ENCODE assay signal across 10 mouse cellular contexts in genomic region chr16:17474091-17474490, GRCm38 (mm10). TPM values are rescaled to one million over a fixed set of nuclear protein-coding genes. Genes with fewer than 3 reads are reported as not detected.
A peak's percentile ranks its signal among the peaks of the same experiment; 100 is the strongest.
DNase-seq lines count a peak whose midpoint lies in the region; ATAC-seq and TF ChIP-seq lines count a peak whose summit lies in the region.
"Had no signal": no experiment of that assay in that cellular context is flagged by ENCODE, and none has a peak within 500 bp of the region (broad histone marks: within the 10 kb centered on the region; RNA-seq: fewer than 3 reads in every experiment).

No protein-coding gene starts in this region.

- no peak overlapping the region for H3K4me3 ChIP-seq in hindbrain, postnatal 0 days (ENCODE audit: low read length)
- H3K4me3 ChIP-seq in hindbrain, embryonic 16.5 days (ENCODE audit: low read length): no peak overlapping the region
- H3K4me3 ChIP-seq in embryonic facial prominence, embryonic 11.5 days (ENCODE audit: low read depth, low read length): no peak overlapping the region
- H3K4me3 ChIP-seq in midbrain, embryonic 15.5 days: no peak overlapping the region
- H3K4me3 ChIP-seq: embryonic facial prominence, embryonic 15.5 days; limb, embryonic 13.5 days had no signal

- POLR2A ChIA-PET in Patski (lab: Charles Lee): interaction anchor here (0.8 to 1.9 kb wide), 2 partner anchors 22 to 55 kb away, joined by 3 to 8 read pairs; partner anchors contain the start of gene Crkl

- no peak overlapping the region for H3K4me2 ChIP-seq in hindbrain, postnatal 0 days (ENCODE audit: low read depth, low read length)
- H3K4me2 ChIP-seq in hindbrain, embryonic 16.5 days (ENCODE audit: low read length): no peak overlapping the region
- no peak overlapping the region for H3K4me2 ChIP-seq in embryonic facial prominence, embryonic 11.5 days (ENCODE audit: low read depth, low read length)
- H3K4me2 ChIP-seq in midbrain, embryonic 15.5 days: no peak overlapping the region
- H3K4me2 ChIP-seq: embryonic facial prominence, embryonic 15.5 days; limb, embryonic 13.5 days had no signal

- no peaks in the 10 kb centered on the region for H3K9me3 ChIP-seq in hindbrain, postnatal 0 days (ENCODE audit: low read length)
- H3K9me3 ChIP-seq in hindbrain, embryonic 16.5 days (ENCODE audit: control insufficient read depth, low read length): no peaks in the 10 kb centered on the region
- H3K9me3 ChIP-seq in embryonic facial prominence, embryonic 11.5 days (replicated peaks; ENCODE audit: control insufficient read depth, low read length): no peaks in the 10 kb centered on the region
- no peaks in the 10 kb centered on the region for H3K9me3 ChIP-seq in midbrain, embryonic 15.5 days
- H3K9me3 ChIP-seq: embryonic facial prominence, embryonic 15.5 days; limb, embryonic 13.5 days had no signal

- no peak for ATAC-seq in hindbrain, postnatal 0 days
- ATAC-seq in hindbrain, embryonic 16.5 days: no peak
- ATAC-seq in Patski: no peak
- no peak for ATAC-seq in embryonic facial prominence, embryonic 11.5 days (replicated peaks; ENCODE audit: insufficient number of reproducible peaks, low FRiP score, low TSS enrichment, low read depth)
- ATAC-seq in megakaryocyte progenitor cell, adult 5-6 weeks (replicated peaks; ENCODE audit: poor library complexity): peak; percentile 59
- no peak for ATAC-seq in midbrain, embryonic 15.5 days (replicated peaks)

- no peak overlapping the region for H3K9ac ChIP-seq in hindbrain, postnatal 0 days (replicated peaks; ENCODE audit: low read length)
- H3K9ac ChIP-seq in hindbrain, embryonic 16.5 days (ENCODE audit: low read depth, low read length): no peak overlapping the region
- no peak overlapping the region for H3K9ac ChIP-seq in embryonic facial prominence, embryonic 11.5 days (replicated peaks; ENCODE audit: low read length)
- no peak overlapping the region for H3K9ac ChIP-seq in midbrain, embryonic 15.5 days
- H3K9ac ChIP-seq: embryonic facial prominence, embryonic 15.5 days; limb, embryonic 13.5 days had no signal

- H3K27me3 ChIP-seq in hindbrain, postnatal 0 days (ENCODE audit: insufficient read depth, low read length): no peaks in the 10 kb centered on the region
- no peaks in the 10 kb centered on the region for H3K27me3 ChIP-seq in hindbrain, embryonic 16.5 days (replicated peaks; ENCODE audit: control insufficient read depth, insufficient read depth, low read length)
- no peaks in the 10 kb centered on the region for H3K27me3 ChIP-seq in Patski
- H3K27me3 ChIP-seq in embryonic facial prominence, embryonic 11.5 days (ENCODE audit: control insufficient read depth, insufficient read depth, low read length): no peaks in the 10 kb centered on the region
- no peaks in the 10 kb centered on the region for H3K27me3 ChIP-seq in midbrain, embryonic 15.5 days (replicated peaks)
- H3K27me3 ChIP-seq: embryonic facial prominence, embryonic 15.5 days; limb, embryonic 13.5 days had no signal

- CTCF ChIA-PET in Patski (lab: Charles Lee): interaction anchor here (0.8 to 5.2 kb wide), 14 partner anchors 10 to 80 kb away, joined by 3 to 23 read pairs (median 4); partner anchors contain the start of genes Aifm3 and Lztr1

- in situ Hi-C loops in Patski (cut with MboI; ENCODE audit: low pct_unique_long_range_greater_than_20kb): no loop called here

- H3K4me1 ChIP-seq in hindbrain, postnatal 0 days (ENCODE audit: insufficient read depth, low read length): no peaks in the 10 kb centered on the region
- H3K4me1 ChIP-seq in hindbrain, embryonic 16.5 days (ENCODE audit: control insufficient read depth, insufficient read depth, low read depth, low read length): peaks cover 4% of the 10 kb centered on the region; the same call in 1 of the 2 replicates
- H3K4me1 ChIP-seq in embryonic facial prominence, embryonic 11.5 days (ENCODE audit: control insufficient read depth, insufficient read depth, low read length): no peaks in the 10 kb centered on the region; the same call in 1 of the 2 replicates
- peaks cover 22% of the 10 kb centered on the region for H3K4me1 ChIP-seq in midbrain, embryonic 15.5 days
- H3K4me1 ChIP-seq: limb, embryonic 13.5 days had no signal

- H3K27ac ChIP-seq in hindbrain, postnatal 0 days: no peak overlapping the region
- no peak overlapping the region for H3K27ac ChIP-seq in hindbrain, embryonic 16.5 days (ENCODE audit: low read depth, low read length)
- H3K27ac ChIP-seq in embryonic facial prominence, embryonic 11.5 days (replicated peaks; ENCODE audit: low read depth, low read length): no peak overlapping the region
- H3K27ac ChIP-seq in midbrain, embryonic 15.5 days: no peak overlapping the region
- H3K27ac ChIP-seq: embryonic facial prominence, embryonic 15.5 days; limb, embryonic 13.5 days had no signal

- peaks cover 6% of the 10 kb centered on the region; the same call in 1 of the 2 replicates for H3K36me3 ChIP-seq in hindbrain, postnatal 0 days (ENCODE audit: insufficient read depth, low read length)
- H3K36me3 ChIP-seq in hindbrain, embryonic 16.5 days (ENCODE audit: control insufficient read depth, insufficient read depth, low read length): no peaks in the 10 kb centered on the region
- H3K36me3 ChIP-seq in embryonic facial prominence, embryonic 11.5 days (replicated peaks; ENCODE audit: control insufficient read depth, insufficient read depth, low read depth, low read length): no peaks in the 10 kb centered on the region; the same call in 1 of the 2 replicates
- H3K36me3 ChIP-seq in midbrain, embryonic 15.5 days (replicated peaks): peaks cover 5% of the 10 kb centered on the region; the same call in 1 of the 2 replicates

- DNase-seq in hindbrain, postnatal 0 days (ENCODE audit: low spot score): peak; percentile 60
- DNase-seq in CD4-positive helper T cell, adult 2 months (ENCODE audit: low read depth, low spot score): peak; percentile 33
- no peak for DNase-seq in Patski (ENCODE audit: low read depth, low spot score)
- DNase-seq in embryonic facial prominence, embryonic 11.5 days (ENCODE audit: low spot score): peak; percentile 33
- no peak for DNase-seq in urinary bladder, postnatal 25 days (ENCODE audit: low spot score)

- peak; percentile 83 for TF ChIP-seq CTCF in hindbrain, postnatal 0 days (IDR thresholded peaks at IDR 0.05; ENCODE audit: low read depth)
- TF ChIP-seq CTCF in Patski (IDR thresholded peaks at IDR 0.05): peak; percentile 80

RNA-seq across cellular contexts. Expression of gene Aifm3, which starts 15.3 kb away (rescaled TPM):
- 13.8 and 16.8 TPM in 2 replicates for total RNA-seq in hindbrain, postnatal 0 days (2014; rRNA removed)
- 15.7 and 17.4 TPM in 2 replicates for polyA plus RNA-seq in hindbrain, postnatal 0 days (2015; fragmentation: Nextera tagmentation; extraction: Ambion mirVana)
- polyA plus RNA-seq in hindbrain, embryonic 16.5 days (2015; fragmentation: Nextera tagmentation; extraction: Ambion mirVana): 13.4 and 14.8 TPM in 2 replicates
- 0.99 TPM for polyA plus RNA-seq in Patski (2021)
- polyA plus RNA-seq in embryonic facial prominence, embryonic 11.5 days (2014; fragmentation: Nextera tagmentation; extraction: Ambion mirVana): 0.77 and 1.2 TPM in 2 replicates
- total RNA-seq in megakaryocyte progenitor cell, adult 5-6 weeks (2015): not detected in 2 replicates
- total RNA-seq in megakaryocyte progenitor cell, adult 5-6 weeks (2017): not detected in 2 replicates
- polyA plus RNA-seq in midbrain, embryonic 15.5 days (2015; fragmentation: Nextera tagmentation; extraction: Ambion mirVana): 16.8 and 17.9 TPM in 2 replicates

RNA-seq across cellular contexts. Expression of gene Crkl, which starts 22.3 kb away (rescaled TPM):
- 74.8 and 83.1 TPM in 2 replicates for total RNA-seq in hindbrain, postnatal 0 days (2014; rRNA removed)
- polyA plus RNA-seq in hindbrain, postnatal 0 days (2015; fragmentation: Nextera tagmentation; extraction: Ambion mirVana): 54.9 and 68.7 TPM in 2 replicates
- 74.3 and 74.6 TPM in 2 replicates for polyA plus RNA-seq in hindbrain, embryonic 16.5 days (2015; fragmentation: Nextera tagmentation; extraction: Ambion mirVana)
- polyA plus RNA-seq in Patski (2021): 27.1 TPM
- polyA plus RNA-seq in embryonic facial prominence, embryonic 11.5 days (2014; fragmentation: Nextera tagmentation; extraction: Ambion mirVana): 85.1 and 90.1 TPM in 2 replicates
- 24.6 and 25.9 TPM in 2 replicates for total RNA-seq in megakaryocyte progenitor cell, adult 5-6 weeks (2015)
- total RNA-seq in megakaryocyte progenitor cell, adult 5-6 weeks (2017): 17.8 and 18.5 TPM in 2 replicates
- 83.2 and 89.6 TPM in 2 replicates for polyA plus RNA-seq in midbrain, embryonic 15.5 days (2015; fragmentation: Nextera tagmentation; extraction: Ambion mirVana)

RNA-seq across cellular contexts. Expression of gene Lztr1, which starts 34.4 kb away (rescaled TPM):
- total RNA-seq in hindbrain, postnatal 0 days (2014; rRNA removed): 191 and 279 TPM in 2 replicates
- polyA plus RNA-seq in hindbrain, postnatal 0 days (2015; fragmentation: Nextera tagmentation; extraction: Ambion mirVana): 82.2 and 89.8 TPM in 2 replicates
- 140 and 149 TPM in 2 replicates for polyA plus RNA-seq in hindbrain, embryonic 16.5 days (2015; fragmentation: Nextera tagmentation; extraction: Ambion mirVana)
- 156 TPM for polyA plus RNA-seq in Patski (2021)
- polyA plus RNA-seq in embryonic facial prominence, embryonic 11.5 days (2014; fragmentation: Nextera tagmentation; extraction: Ambion mirVana): 68.5 and 77.7 TPM in 2 replicates
- 25.1 and 25.7 TPM in 2 replicates for total RNA-seq in megakaryocyte progenitor cell, adult 5-6 weeks (2015)
- 29.5 and 40.4 TPM in 2 replicates for total RNA-seq in megakaryocyte progenitor cell, adult 5-6 weeks (2017)
- 146 and 164 TPM in 2 replicates for polyA plus RNA-seq in midbrain, embryonic 15.5 days (2015; fragmentation: Nextera tagmentation; extraction: Ambion mirVana)

RNA-seq across cellular contexts. Expression of gene Thap7, which starts 56.8 kb away (rescaled TPM):
- 61.0 and 66.8 TPM in 2 replicates for total RNA-seq in hindbrain, postnatal 0 days (2014; rRNA removed)
- 57.5 and 59.5 TPM in 2 replicates for polyA plus RNA-seq in hindbrain, postnatal 0 days (2015; fragmentation: Nextera tagmentation; extraction: Ambion mirVana)
- 65.1 and 65.8 TPM in 2 replicates for polyA plus RNA-seq in hindbrain, embryonic 16.5 days (2015; fragmentation: Nextera tagmentation; extraction: Ambion mirVana)
- polyA plus RNA-seq in Patski (2021): 40.6 TPM
- 47.6 and 50.0 TPM in 2 replicates for polyA plus RNA-seq in embryonic facial prominence, embryonic 11.5 days (2014; fragmentation: Nextera tagmentation; extraction: Ambion mirVana)
- total RNA-seq in megakaryocyte progenitor cell, adult 5-6 weeks (2015): 8.9 and 11.8 TPM in 2 replicates
- 26.4 and 28.9 TPM in 2 replicates for total RNA-seq in megakaryocyte progenitor cell, adult 5-6 weeks (2017)
- 60.4 and 65.3 TPM in 2 replicates for polyA plus RNA-seq in midbrain, embryonic 15.5 days (2015; fragmentation: Nextera tagmentation; extraction: Ambion mirVana)

Comparison
In these comparisons a context has a peak if more than half of its experiments do, and no peak if none do; other contexts are left out.
1. DNase-seq: peak in hindbrain, postnatal 0 days (single experiment), CD4-positive helper T cell, adult 2 months (single experiment) and embryonic facial prominence, embryonic 11.5 days (single experiment); none in Patski (single experiment) and urinary bladder, postnatal 25 days (single experiment).